Mouse (Mus musculus) myocyte (in vitro differentiated cells): ENCODE results near the gene Iqgap3. TPM values are rescaled to one million over a fixed set of nuclear protein-coding genes. Genes with fewer than 3 reads are reported as not detected.

Experiments
- H3K27me3 ChIP-seq: one replicate; pipeline ENCODE4 v1.6.1; 2011; ENCODE audit not compliant: control insufficient read depth, insufficient read depth, insufficient read length
- H3K36me3 ChIP-seq: one replicate; pipeline ENCODE4 v1.6.1; 2011; ENCODE audit not compliant: control insufficient read depth, insufficient read depth
- H3K4me2 ChIP-seq: one replicate; pipeline ENCODE4 v1.6.1; 2011; ENCODE audit warnings: low read depth, control low read depth
- H3K4me3 ChIP-seq: one replicate; pipeline ENCODE4 v1.5.1; 2011; ENCODE audit warnings: mild to moderate bottlenecking, control low read depth, moderate library complexity
- H3K79me2 ChIP-seq: one replicate; pipeline ENCODE4 v1.6.1; 2011; ENCODE audit not compliant: control insufficient read depth, insufficient read depth
- H3ac ChIP-seq: one replicate; pipeline ENCODE4 v1.6.1; 2011; ENCODE audit not compliant: control insufficient read depth, insufficient read length
- CEBPB ChIP-seq: IDR thresholded peaks from 2 replicates; pipeline ENCODE4 v1.6.1; 2011; ENCODE audit warnings: mild to moderate bottlenecking, moderate library complexity; ENCODE audit not compliant: poor library complexity, insufficient read depth, severe bottlenecking
- E2F4 ChIP-seq: IDR thresholded peaks from one replicate; pipeline ENCODE4 v1.6.1; 2011; ENCODE audit warnings: mild to moderate bottlenecking, control low read depth, moderate library complexity; ENCODE audit not compliant: insufficient read depth
- MAX ChIP-seq: IDR thresholded peaks from one replicate; pipeline ENCODE4 v1.6.1; 2011; ENCODE audit warnings: low read depth, mild to moderate bottlenecking, control low read depth
- MYOD1 ChIP-seq, 3 experiments: IDR thresholded peaks; one replicate each; pipeline ENCODE4 v1.6.1; 2011; ENCODE audit warnings: control low read depth in 2 of 3, low read depth in 2 of 3, mild to moderate bottlenecking in 2 of 3, moderate library complexity in 1 of 3; ENCODE audit not compliant: insufficient read length in 2 of 3, control insufficient read depth in 1 of 3
- MYOG ChIP-seq, 3 experiments: IDR thresholded peaks; one replicate each; pipeline ENCODE4 v1.6.1; 2011; ENCODE audit warnings: control low read depth in 2 of 3, low read depth in 2 of 3, mild to moderate bottlenecking in 2 of 3; ENCODE audit not compliant: insufficient read length in 2 of 3, control insufficient read depth in 1 of 3, insufficient read depth in 1 of 3
- POLR2A ChIP-seq: IDR thresholded peaks from one replicate; pipeline ENCODE4 v1.6.1; 2011; ENCODE audit warnings: low read depth, mild to moderate bottlenecking, control low read depth, moderate library complexity; ENCODE audit not compliant: insufficient read length
- POLR2AphosphoS2 ChIP-seq: IDR thresholded peaks from one replicate; pipeline ENCODE4 v1.6.1; 2011; ENCODE audit warnings: low read depth, control low read depth; ENCODE audit not compliant: insufficient read length
- REST ChIP-seq: IDR thresholded peaks from one replicate; pipeline ENCODE4 v1.6.1; 2011; ENCODE audit warnings: mild to moderate bottlenecking, control low read depth, moderate library complexity; ENCODE audit not compliant: insufficient read depth, insufficient read length
- SRF ChIP-seq: IDR thresholded peaks from one replicate; pipeline ENCODE4 v1.6.1; 2011; ENCODE audit warnings: low read depth; ENCODE audit not compliant: control insufficient read depth, insufficient read length
- TCF12 ChIP-seq: IDR thresholded peaks from one replicate; pipeline ENCODE4 v1.6.1; 2011; ENCODE audit warnings: mild to moderate bottlenecking, control low read depth; ENCODE audit not compliant: poor library complexity, insufficient read depth, severe bottlenecking
- TCF3 ChIP-seq: IDR thresholded peaks from one replicate; pipeline ENCODE4 v1.6.1; 2011; ENCODE audit warnings: low read depth, control low read depth; ENCODE audit not compliant: insufficient read length
- USF1 ChIP-seq: IDR thresholded peaks from one replicate; pipeline ENCODE4 v1.6.1; 2011; ENCODE audit warnings: low read depth, mild to moderate bottlenecking, control low read depth, moderate library complexity
- polyA plus RNA-seq: library from polyadenylated mRNA; unstranded; fragments of >200 nt; fragmentation: generic; extraction: Trizol; gene quantifications from one replicate; pipeline ENCODE4 v1.2.1, GENCODE M21; 2012; ENCODE audit warnings: missing spikeins

The Iqgap3 gene
- polyA plus RNA-seq, 1 experiment, result 13.6 TPM

- no peak overlapping the region for H3ac ChIP-seq
- H3K79me2 ChIP-seq, result no peaks in the 10 kb centered on the region
- peaks cover 8% of the 10 kb centered on the region for H3K36me3 ChIP-seq
- TF ChIP-seq TCF12, result no peak
- TF ChIP-seq CEBPB, result no peak
- TF ChIP-seq POLR2AphosphoS2, result no peak
- no peaks in the 10 kb centered on the region for H3K27me3 ChIP-seq
- H3K4me2 ChIP-seq, result no peak overlapping the region
- H3K4me3 ChIP-seq, result no peak overlapping the region
Measured at GRCm38 (mm10) chr3:88109126-88109525, 27.4 kb downstream of the Iqgap3 start.

DNA sequence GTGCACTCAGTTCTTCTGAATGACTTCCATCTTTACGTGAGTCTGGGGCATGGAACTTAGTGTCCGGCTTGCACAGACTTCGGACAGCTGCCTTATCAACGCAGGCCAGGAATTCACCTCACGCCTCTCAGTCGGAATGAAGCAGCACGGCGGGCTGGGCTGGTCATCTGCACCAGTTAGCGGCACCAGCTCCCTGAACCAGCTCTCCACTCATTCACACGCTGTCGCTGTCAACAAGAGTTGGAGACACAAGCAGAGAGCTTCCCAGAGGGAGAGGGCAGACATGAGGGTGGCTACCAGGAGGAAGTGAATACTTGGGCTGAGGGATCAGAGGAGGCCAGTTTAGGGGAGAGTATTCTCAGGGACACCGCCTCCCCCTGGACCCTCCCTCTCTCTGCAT is 32.6 kb downstream of the Iqgap3 start:
- Histone ChIP-seq H3ac (no peak overlapping the region), H3K4me3 (no peak overlapping the region), H3K27me3 (no peaks in the 10 kb centered on the region), H3K79me2 (no peaks in the 10 kb centered on the region), H3K4me2 (no peak overlapping the region), H3K36me3 (no peaks in the 10 kb centered on the region)
- TF ChIP-seq SRF, result no peak
- no peak for TF ChIP-seq TCF12
- TF ChIP-seq USF1, result no peak
- TF ChIP-seq POLR2A, result no peak
- TF ChIP-seq MYOD1 (IDR thresholded peaks at IDR 0.05; ENCODE audit: control insufficient read depth in 1 of 3, insufficient read length in 2 of 3, low read depth in 2 of 3), result no peak
- TF ChIP-seq E2F4, result no peak
- TF ChIP-seq REST, result no peak
- no peak for TF ChIP-seq POLR2AphosphoS2
- no peak for TF ChIP-seq TCF3
- no peak for TF ChIP-seq MYOG (IDR thresholded peaks at IDR 0.05; ENCODE audit: control insufficient read depth in 1 of 3, insufficient read depth in 1 of 3, insufficient read length in 2 of 3, low read depth in 2 of 3)

DNA sequence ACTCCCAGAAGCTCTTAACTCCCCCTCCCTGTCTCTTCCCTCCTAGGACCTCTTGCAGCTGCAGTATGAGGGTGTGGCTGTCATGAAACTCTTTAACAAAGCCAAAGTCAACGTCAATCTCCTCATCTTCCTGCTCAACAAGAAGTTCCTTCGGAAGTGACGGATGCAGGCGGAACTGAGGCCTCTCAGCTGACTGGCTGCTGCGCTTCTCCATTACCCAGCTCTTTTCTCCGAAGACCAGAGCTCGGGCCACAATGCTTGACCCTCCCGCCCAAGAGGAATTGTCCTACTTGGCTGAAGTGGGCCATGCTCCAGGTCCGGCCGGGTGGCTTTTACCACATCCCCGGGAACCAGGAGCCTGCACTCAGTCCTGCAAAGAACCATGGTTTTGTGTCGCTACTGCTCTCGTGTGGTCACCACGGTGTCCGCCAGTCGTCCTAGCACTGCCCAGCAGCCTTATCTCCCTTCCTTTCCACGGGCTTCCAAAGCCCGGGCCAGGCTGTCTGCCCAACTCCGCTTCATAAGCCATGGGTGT is 38.4 kb downstream of the Iqgap3 start:
- H3ac ChIP-seq, result no peak overlapping the region
- TF ChIP-seq TCF3 (no peak), MYOD1 (IDR thresholded peaks at IDR 0.05; ENCODE audit: control insufficient read depth in 1 of 3, insufficient read length in 2 of 3, low read depth in 2 of 3) (no peak), REST (no peak), CEBPB (no peak), USF1 (no peak), POLR2A (no peak), E2F4 (no peak)
- no peaks in the 10 kb centered on the region for H3K79me2 ChIP-seq
- no peaks in the 10 kb centered on the region for H3K27me3 ChIP-seq
- no peak overlapping the region for H3K4me3 ChIP-seq
- no peaks in the 10 kb centered on the region for H3K36me3 ChIP-seq
- no peak overlapping the region for H3K4me2 ChIP-seq

- Histone ChIP-seq H3K4me3 (no peak overlapping the region), H3K4me2 (no peak overlapping the region), H3K79me2 (no peaks in the 10 kb centered on the region), H3ac (no peak overlapping the region), H3K27me3 (no peaks in the 10 kb centered on the region), H3K36me3 (no peaks in the 10 kb centered on the region)
- TF ChIP-seq REST (no peak), USF1 (no peak), E2F4 (no peak), POLR2AphosphoS2 (peak; percentile 11), POLR2A (no peak), MYOG (IDR thresholded peaks at IDR 0.05; ENCODE audit: control insufficient read depth in 1 of 3, insufficient read depth in 1 of 3, insufficient read length in 2 of 3, low read depth in 2 of 3) (no peak)
Measured at GRCm38 (mm10) chr3:88121164-88122131, 39.7 kb downstream of the Iqgap3 start.

- Histone ChIP-seq H3K4me2 (no peak overlapping the region), H3K4me3 (no peak overlapping the region), H3K36me3 (no peaks in the 10 kb centered on the region), H3K79me2 (no peaks in the 10 kb centered on the region), H3ac (no peak overlapping the region), H3K27me3 (no peaks in the 10 kb centered on the region)
- no peak for TF ChIP-seq MAX
- TF ChIP-seq SRF, result no peak
- no peak for TF ChIP-seq TCF12
- TF ChIP-seq MYOG (IDR thresholded peaks at IDR 0.05; ENCODE audit: control insufficient read depth in 1 of 3, insufficient read depth in 1 of 3, insufficient read length in 2 of 3, low read depth in 2 of 3), result no peak
- TF ChIP-seq POLR2AphosphoS2, result no peak
- TF ChIP-seq USF1, result no peak
- no peak for TF ChIP-seq TCF3
- no peak for TF ChIP-seq E2F4
- no peak for TF ChIP-seq CEBPB
- no peak for TF ChIP-seq MYOD1 (IDR thresholded peaks at IDR 0.05; ENCODE audit: control insufficient read depth in 1 of 3, insufficient read length in 2 of 3, low read depth in 2 of 3)
- no peak for TF ChIP-seq REST
- TF ChIP-seq POLR2A, result no peak
Measured at GRCm38 (mm10) chr3:88125195-88125594, 43.4 kb downstream of the Iqgap3 start.
